Mouse (Mus musculus) embryonic facial prominence, embryonic 11.5 days (tissue): Measurements from ENCODE around the gene Utrn. TPM values are rescaled to one million over a fixed set of nuclear protein-coding genes. Genes with fewer than 3 reads are reported as not detected.
"Not testable (repeated sequence)": the region's sequence is repeated elsewhere in the genome, so short reads cannot be mapped to it uniquely, and the experiment has no call there.

Experiments used
- ATAC-seq: fragments of 200-750 bp; cut with Nextera tagmentation; replicated peaks from 2 replicates; pipeline ENCODE4 v1.8.0; 2017; ENCODE audit warnings: low read depth; ENCODE audit not compliant: insufficient number of reproducible peaks, low FRiP score, low TSS enrichment
- DNase-seq: peaks from one replicate; pipeline ENCODE4 v3.0.0-alpha.2; 2015; ENCODE audit warnings: low spot score
- H3K27ac ChIP-seq: fragments of 300-500 bp; sonication (generic); replicated peaks from 2 replicates; pipeline ENCODE4 v1.5.1; 2014; ENCODE audit warnings: mild to moderate bottlenecking, low read depth, low read length, control low read depth
- H3K27me3 ChIP-seq: fragments of 300-500 bp; sonication (generic); 2 replicates; pipeline ENCODE4 v1.6.1; 2014; ENCODE audit warnings: mild to moderate bottlenecking, low read length, moderate library complexity, mixed read lengths; ENCODE audit not compliant: control insufficient read depth, insufficient read depth
- H3K36me3 ChIP-seq: fragments of 300-500 bp; sonication (generic); replicated peaks from 2 replicates; pipeline ENCODE4 v1.6.1; 2014; ENCODE audit warnings: low read depth, mild to moderate bottlenecking, low read length, moderate library complexity, mixed read lengths; ENCODE audit not compliant: control insufficient read depth, insufficient read depth
- H3K4me1 ChIP-seq: fragments of 300-500 bp; sonication (generic); 2 replicates; pipeline ENCODE4 v1.6.1; 2014; ENCODE audit warnings: low read length, mixed read lengths; ENCODE audit not compliant: control insufficient read depth, insufficient read depth
- H3K4me2 ChIP-seq: fragments of 300-500 bp; sonication (generic); 2 replicates; pipeline ENCODE4 v1.6.1; 2014; ENCODE audit warnings: low read depth, mild to moderate bottlenecking, control low read depth, low read length, moderate library complexity
- H3K4me3 ChIP-seq: fragments of 300-500 bp; sonication (generic); 2 replicates; pipeline ENCODE4 v1.5.1; 2014; ENCODE audit warnings: low read depth, low read length, control low read depth
- H3K9ac ChIP-seq: fragments of 300-500 bp; sonication (generic); replicated peaks from 2 replicates; pipeline ENCODE4 v1.6.1; 2014; ENCODE audit warnings: mild to moderate bottlenecking, control low read depth, low read length
- H3K9me3 ChIP-seq: fragments of 300-500 bp; sonication (generic); replicated peaks from 2 replicates; pipeline ENCODE4 v1.6.1; 2016; ENCODE audit warnings: mild to moderate bottlenecking, low read length, inconsistent platforms, mixed read lengths; ENCODE audit not compliant: control insufficient read depth
- WGBS: fragments of 180-500 bp; shearing (Covaris S2); extraction: QIAGEN DNeasy Blood & Tissue Kit; methylation state at CpG from one replicate; pipeline ENCODE4 v1.1.7; 2014; 5-methylcytosine and 5-hydroxymethylcytosine counted together
- polyA plus RNA-seq: library from polyadenylated mRNA; unstranded; fragments of >200 nt; fragmentation: Nextera tagmentation; extraction: Ambion mirVana; gene quantifications from 2 replicates; pipeline ENCODE4 v1.2.1, GENCODE M21; 2014

Utrn gene
- polyA plus RNA-seq, 1 experiment from 2014 or later: 47.4 TPM

GRCm38 (mm10) chr10:12609896-12610295, 259.3 kb downstream of the Utrn start:
- Histone ChIP-seq H3K4me3 (no peak overlapping the region), H3K4me2 (no peak overlapping the region), H3K9ac (no peak overlapping the region), H3K27me3 (no peaks in the 10 kb centered on the region), H3K36me3 (no peaks in the 10 kb centered on the region), H3K4me1 (no peaks in the 10 kb centered on the region), H3K9me3 (no peaks in the 10 kb centered on the region), H3K27ac (no peak overlapping the region)
- WGBS: 81% methylated on average over 7 of the region's 7 CpGs
- ATAC-seq (no peak), DNase-seq (no peak)

GRCm38 (mm10) chr10:12608634-12609033, 260.5 kb downstream of the Utrn start:
- Histone ChIP-seq H3K36me3 (no peaks in the 10 kb centered on the region), H3K9ac (no peak overlapping the region), H3K27ac (no peak overlapping the region), H3K9me3 (no peaks in the 10 kb centered on the region), H3K4me1 (no peaks in the 10 kb centered on the region), H3K4me3 (no peak overlapping the region), H3K4me2 (no peak overlapping the region), H3K27me3 (no peaks in the 10 kb centered on the region)
- DNase-seq (no peak), ATAC-seq (no peak)

GRCm38 (mm10) chr10:12607180-12607579, 262.0 kb downstream of the Utrn start:
- not testable (repeated sequence) for H3K27ac ChIP-seq, H3K36me3 ChIP-seq, H3K27me3 ChIP-seq, H3K9ac ChIP-seq, H3K4me2 ChIP-seq, H3K4me1 ChIP-seq, DNase-seq, ATAC-seq, H3K9me3 ChIP-seq, H3K4me3 ChIP-seq
- WGBS: 92% methylated on average over 6 of the region's 6 CpGs

- no peaks in the 10 kb centered on the region for H3K9me3 ChIP-seq
- DNase-seq: no peak
- no peak overlapping the region for H3K4me3 ChIP-seq
- WGBS: 59% methylated on average over 2 of the region's 2 CpGs
- no peaks in the 10 kb centered on the region for H3K36me3 ChIP-seq
- no peaks in the 10 kb centered on the region for H3K27me3 ChIP-seq
- ATAC-seq: no peak
- no peak overlapping the region for H3K27ac ChIP-seq
- H3K4me1 ChIP-seq: no peaks in the 10 kb centered on the region
- H3K4me2 ChIP-seq: no peak overlapping the region
- H3K9ac ChIP-seq: no peak overlapping the region
Measured at GRCm38 (mm10) chr10:12595379-12595778, 273.8 kb downstream of the Utrn start.

- Histone ChIP-seq H3K9me3 (no peaks in the 10 kb centered on the region), H3K27ac (no peak overlapping the region), H3K4me1 (no peaks in the 10 kb centered on the region), H3K9ac (no peak overlapping the region), H3K4me3 (no peak overlapping the region), H3K36me3 (no peaks in the 10 kb centered on the region), H3K27me3 (no peaks in the 10 kb centered on the region), H3K4me2 (no peak overlapping the region)
- ATAC-seq (no peak), DNase-seq (no peak)
- 86% methylated on average over 8 of the region's 8 CpGs for WGBS
Measured at GRCm38 (mm10) chr10:12594958-12595357, 274.2 kb downstream of the Utrn start.

GRCm38 (mm10) chr10:12593071-12593470, 276.1 kb downstream of the Utrn start:
- Histone ChIP-seq H3K9me3 (no peaks in the 10 kb centered on the region), H3K4me3 (no peak overlapping the region), H3K9ac (no peak overlapping the region), H3K4me1 (no peaks in the 10 kb centered on the region), H3K27me3 (no peaks in the 10 kb centered on the region), H3K36me3 (no peaks in the 10 kb centered on the region), H3K4me2 (no peak overlapping the region), H3K27ac (no peak overlapping the region)
- ATAC-seq (no peak), DNase-seq (no peak)

- H3K4me2 ChIP-seq: no peak overlapping the region
- no peaks in the 10 kb centered on the region for H3K4me1 ChIP-seq
- H3K9ac ChIP-seq: no peak overlapping the region
- no peaks in the 10 kb centered on the region for H3K36me3 ChIP-seq
- ATAC-seq (no peak), DNase-seq (no peak)
- WGBS: 59% methylated on average over 5 of the region's 5 CpGs
- H3K27ac ChIP-seq: no peak overlapping the region
- no peaks in the 10 kb centered on the region for H3K27me3 ChIP-seq
- H3K9me3 ChIP-seq: no peaks in the 10 kb centered on the region
- H3K4me3 ChIP-seq: no peak overlapping the region
Measured at GRCm38 (mm10) chr10:12591946-12592345, 277.2 kb downstream of the Utrn start.

- Histone ChIP-seq H3K27ac (no peak overlapping the region), H3K4me3 (no peak overlapping the region), H3K4me1 (no peaks in the 10 kb centered on the region), H3K4me2 (no peak overlapping the region), H3K9me3 (no peaks in the 10 kb centered on the region; the same call in 1 of the 2 replicates), H3K27me3 (no peaks in the 10 kb centered on the region), H3K36me3 (no peaks in the 10 kb centered on the region), H3K9ac (no peak overlapping the region)
- WGBS: 84% methylated on average over 7 of the region's 7 CpGs
- no peak for ATAC-seq
- no peak for DNase-seq
Measured at GRCm38 (mm10) chr10:12588051-12588450, 281.1 kb downstream of the Utrn start.
